Mouse (Mus musculus): Measurements from ENCODE around the gene Phactr3. TPM values are rescaled to one million over a fixed set of nuclear protein-coding genes. Genes with fewer than 3 reads are reported as not detected.

The Phactr3 gene
- polyA plus RNA-seq, 1 experiment from 2014 or later, result 0.16 TPM

DNA sequence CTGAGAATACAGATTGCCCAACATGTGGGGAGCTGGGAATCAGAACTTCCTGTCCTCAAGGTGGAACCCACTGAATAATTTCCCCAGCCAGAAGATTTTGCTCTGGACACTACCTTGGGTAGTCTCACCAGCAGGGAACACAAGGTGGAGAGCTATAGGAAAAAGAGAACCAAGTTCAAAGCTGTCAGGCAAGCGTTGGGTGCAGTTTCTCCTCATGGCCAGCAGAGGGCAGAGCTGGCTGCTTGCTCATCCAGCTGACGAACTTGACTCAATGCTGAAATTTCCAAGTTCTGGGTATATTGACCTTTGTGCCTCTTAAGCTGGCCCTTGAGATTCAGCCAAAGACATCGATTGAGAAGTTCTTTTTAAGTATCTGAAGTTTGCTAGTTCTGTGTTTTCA lies 18.7 kb downstream of the Phactr3 start:
- ATAC-seq (ENCODE audit: insufficient read depth), result no peak
- Histone ChIP-seq H3K9ac (no peak overlapping the region), H3K4me2 (no peak overlapping the region), H3K4me3 (replicated peaks) (no peak overlapping the region), H3K27me3 (peaks cover 17% of the 10 kb centered on the region), H3K9me3 (replicated peaks) (no peaks in the 10 kb centered on the region), H3K4me1 (replicated peaks) (no peaks in the 10 kb centered on the region), H3K36me3 (replicated peaks) (no peaks in the 10 kb centered on the region), H3K27ac (replicated peaks) (no peak overlapping the region)
- 6% methylated on average over 3 of the region's 3 CpGs for WGBS (ENCODE audit: insufficient replicate concordance)

DNA sequence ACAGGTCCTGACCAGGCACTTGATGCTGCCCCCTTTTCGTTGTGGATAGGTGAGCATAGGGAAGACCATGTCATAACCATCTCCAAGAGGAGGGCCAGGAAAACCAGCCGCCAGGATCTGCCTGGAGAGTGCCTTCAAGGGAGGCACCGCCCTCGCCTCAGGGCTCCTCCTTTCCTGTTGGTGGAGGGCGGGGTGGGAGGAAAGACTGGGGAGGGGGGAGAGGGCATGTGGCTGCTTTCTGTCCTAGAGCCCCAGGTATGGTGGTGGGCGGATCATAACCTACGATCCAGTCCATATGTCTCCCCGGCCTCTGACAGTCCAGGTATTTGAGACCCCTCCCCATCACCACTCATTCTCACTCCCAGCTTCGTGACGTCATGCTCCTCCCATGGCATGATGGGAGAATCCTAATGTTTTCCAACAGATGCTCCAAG lies 22.7 kb downstream of the Phactr3 start:
- H3K4me1 ChIP-seq (replicated peaks), result no peaks in the 10 kb centered on the region
- no peak overlapping the region for H3K27ac ChIP-seq (replicated peaks)
- H3K27me3 ChIP-seq, result peaks cover 36% of the 10 kb centered on the region
- no peaks in the 10 kb centered on the region for H3K9me3 ChIP-seq (replicated peaks)
- H3K36me3 ChIP-seq (replicated peaks), result no peaks in the 10 kb centered on the region
- no peak overlapping the region for H3K4me3 ChIP-seq (replicated peaks)
- no peak overlapping the region for H3K9ac ChIP-seq
- no peak overlapping the region for H3K4me2 ChIP-seq
- 9% methylated on average over 9 of the region's 10 CpGs for WGBS (ENCODE audit: insufficient replicate concordance)
- ATAC-seq (ENCODE audit: insufficient read depth), result no peak

DNA sequence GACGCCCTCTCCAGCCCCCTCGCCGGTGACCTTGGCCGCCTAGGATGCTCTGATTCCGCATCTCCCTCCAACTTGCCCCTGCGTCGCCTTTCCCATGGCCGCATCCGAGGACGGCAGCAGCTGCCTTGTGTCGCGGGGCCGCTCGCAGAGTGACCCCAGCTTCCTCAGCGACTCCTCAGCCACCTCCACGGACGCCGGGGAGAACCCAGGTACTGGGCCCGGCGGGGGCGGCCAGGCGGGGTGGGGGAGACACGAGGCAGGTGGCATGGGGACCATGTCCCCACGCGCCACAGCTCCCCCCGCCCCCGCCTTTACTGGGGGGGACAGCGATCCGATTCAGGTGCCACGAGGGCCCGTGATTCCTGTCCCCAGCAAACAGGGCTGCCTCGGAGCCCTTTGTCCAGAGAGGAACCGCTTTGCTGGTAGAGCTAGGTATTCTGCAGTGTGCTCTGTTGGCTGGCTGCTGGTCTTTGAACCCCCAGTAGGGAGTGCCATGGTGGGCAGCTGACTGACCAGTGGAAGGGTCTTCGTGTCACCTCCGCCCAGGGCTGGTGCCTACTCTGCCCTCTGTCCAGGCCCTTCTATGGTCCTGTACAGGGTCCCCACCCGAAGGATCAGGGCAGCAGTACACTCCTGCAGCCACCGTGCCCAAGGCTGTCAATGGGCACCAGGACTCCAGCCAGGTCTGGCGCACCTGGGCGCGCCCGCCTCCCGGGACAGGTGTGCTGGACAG lies 23.7 kb downstream of the Phactr3 start:
- H3K4me1 ChIP-seq (replicated peaks), result no peaks in the 10 kb centered on the region
- no peak overlapping the region for H3K4me2 ChIP-seq
- H3K9ac ChIP-seq, result no peak overlapping the region

DNA sequence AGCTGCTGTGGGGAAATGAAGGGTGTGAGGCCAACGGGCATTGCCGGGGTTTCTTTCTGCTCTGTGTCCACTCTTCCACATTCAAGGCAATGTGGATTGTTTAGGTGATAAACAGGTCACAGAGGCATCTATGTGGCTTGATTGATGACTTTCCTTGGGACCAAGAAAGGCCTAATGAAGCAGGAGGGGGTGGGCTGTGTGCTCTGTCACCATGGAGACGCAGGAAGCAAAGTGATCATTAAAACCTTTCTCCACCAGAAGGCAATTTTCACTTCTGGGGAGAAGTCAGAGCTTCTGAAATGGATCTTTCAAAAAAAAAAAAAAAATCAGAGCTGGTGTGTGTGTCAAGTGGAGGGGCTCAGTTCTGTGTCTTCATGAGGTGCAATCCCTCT lies 24.2 kb downstream of the Phactr3 start:
- Histone ChIP-seq H3K4me1 (replicated peaks) (no peaks in the 10 kb centered on the region), H3K4me3 (replicated peaks) (no peak overlapping the region), H3K9ac (no peak overlapping the region), H3K4me2 (no peak overlapping the region), H3K9me3 (replicated peaks) (no peaks in the 10 kb centered on the region), H3K27me3 (peaks cover 36% of the 10 kb centered on the region), H3K36me3 (replicated peaks) (no peaks in the 10 kb centered on the region), H3K27ac (replicated peaks) (no peak overlapping the region)
- ATAC-seq (ENCODE audit: insufficient read depth), result no peak
- 30% methylated on average over 3 of the region's 3 CpGs for WGBS (ENCODE audit: insufficient replicate concordance)

More for the DNA sequence above, 23.7 kb downstream of the Phactr3 start:
- Histone ChIP-seq H3K27me3 (peaks cover 36% of the 10 kb centered on the region), H3K9me3 (replicated peaks) (no peaks in the 10 kb centered on the region), H3K36me3 (replicated peaks) (no peaks in the 10 kb centered on the region), H3K27ac (replicated peaks) (no peak overlapping the region), H3K4me3 (replicated peaks) (no peak overlapping the region)
- 13% methylated on average over 42 of the region's 42 CpGs for WGBS (ENCODE audit: insufficient replicate concordance)
- no peak for ATAC-seq (ENCODE audit: insufficient read depth)

DNA sequence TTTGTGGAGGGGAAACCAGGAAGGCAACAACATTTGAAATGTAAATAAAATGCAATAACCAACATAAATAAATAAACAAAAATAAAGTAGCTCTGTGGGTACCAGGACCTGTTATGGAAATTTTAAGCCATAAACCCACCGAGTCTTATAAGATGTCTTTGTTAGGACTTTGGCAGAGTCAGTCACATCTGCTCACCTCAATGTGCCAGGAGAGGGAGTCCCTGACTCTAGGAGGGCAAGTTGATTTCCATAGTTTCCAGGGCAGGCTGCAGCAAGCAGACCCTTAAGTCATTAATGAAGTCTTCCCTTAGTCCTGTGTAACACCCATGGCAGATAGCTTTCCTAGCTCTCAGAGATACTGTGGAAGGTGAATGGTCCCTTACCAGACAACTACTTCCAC lies 25.1 kb downstream of the Phactr3 start:
- H3K36me3 ChIP-seq (replicated peaks), result no peaks in the 10 kb centered on the region
- H3K9ac ChIP-seq, result no peak overlapping the region
- no peak overlapping the region for H3K27ac ChIP-seq (replicated peaks)
- H3K9me3 ChIP-seq (replicated peaks), result no peaks in the 10 kb centered on the region
- H3K27me3 ChIP-seq, result peaks cover 36% of the 10 kb centered on the region
- ATAC-seq (ENCODE audit: insufficient read depth), result no peak
- H3K4me1 ChIP-seq (replicated peaks), result no peaks in the 10 kb centered on the region
- WGBS (ENCODE audit: insufficient replicate concordance), result 49% methylated on average over 1 of the region's 1 CpGs
- H3K4me3 ChIP-seq (replicated peaks), result no peak overlapping the region
- H3K4me2 ChIP-seq, result no peak overlapping the region

DNA sequence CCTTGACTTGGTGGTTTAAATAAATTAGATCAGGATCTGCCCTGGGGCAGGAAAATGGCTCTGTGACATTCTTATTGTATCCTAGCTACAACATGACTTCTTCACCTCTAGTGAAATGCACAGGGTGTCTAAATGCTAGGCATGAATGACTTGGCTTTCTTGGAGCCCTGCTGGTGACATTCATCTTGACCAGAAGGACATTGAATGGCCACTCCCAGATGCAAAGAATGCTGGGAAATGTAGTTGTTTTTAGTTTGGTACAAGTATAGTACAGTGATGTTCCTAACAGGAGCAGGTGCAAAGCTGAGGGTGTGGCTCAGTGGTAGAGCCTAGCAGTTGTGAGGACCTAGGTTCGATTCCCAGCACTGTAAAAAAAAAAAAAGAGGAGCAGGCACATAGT lies 30.5 kb downstream of the Phactr3 start:
- H3K4me2 ChIP-seq, result no peak overlapping the region
- WGBS (ENCODE audit: insufficient replicate concordance), result 15% methylated on average over 1 of the region's 1 CpGs

DNA sequence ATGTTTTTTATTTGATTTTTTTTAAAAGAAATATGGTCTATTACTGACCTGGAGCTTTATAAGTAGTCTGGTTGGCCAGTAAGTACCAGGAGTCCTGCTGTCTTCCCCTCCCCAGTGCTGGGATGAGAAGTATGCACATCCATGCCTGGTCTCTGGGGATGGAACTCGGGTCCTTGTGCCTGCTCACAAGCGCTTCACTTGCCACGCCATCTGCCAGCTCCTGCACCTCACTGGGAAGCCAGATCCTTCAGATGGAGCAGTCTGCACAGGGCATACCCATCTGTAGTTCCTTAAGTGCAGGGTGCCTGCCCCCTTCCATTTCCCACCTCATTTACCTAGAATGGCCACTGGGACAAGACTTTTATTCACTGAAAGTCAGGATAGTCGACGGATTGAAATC lies 31.9 kb downstream of the Phactr3 start:
- H3K27me3 ChIP-seq, result no peaks in the 10 kb centered on the region
- no peaks in the 10 kb centered on the region for H3K36me3 ChIP-seq (replicated peaks)
- H3K4me1 ChIP-seq (replicated peaks), result no peaks in the 10 kb centered on the region
- no peak overlapping the region for H3K9ac ChIP-seq
- no peak overlapping the region for H3K27ac ChIP-seq (replicated peaks)
- 70% methylated on average over 5 of the region's 5 CpGs for WGBS (ENCODE audit: insufficient replicate concordance)
- H3K9me3 ChIP-seq (replicated peaks), result no peaks in the 10 kb centered on the region
- no peak overlapping the region for H3K4me3 ChIP-seq (replicated peaks)
- H3K4me2 ChIP-seq, result no peak overlapping the region
- ATAC-seq (ENCODE audit: insufficient read depth), result no peak

More for the DNA sequence above, 30.5 kb downstream of the Phactr3 start:
- H3K27ac ChIP-seq (replicated peaks), result no peak overlapping the region
- no peak overlapping the region for H3K4me3 ChIP-seq (replicated peaks)
- H3K27me3 ChIP-seq, result 0 out of 2 replicates have a peak, but pooled peaks cover 1% of the 10 kb centered on the region
- no peaks in the 10 kb centered on the region for H3K4me1 ChIP-seq (replicated peaks)
- no peaks in the 10 kb centered on the region for H3K9me3 ChIP-seq (replicated peaks)
- H3K36me3 ChIP-seq (replicated peaks), result no peaks in the 10 kb centered on the region
- ATAC-seq (ENCODE audit: insufficient read depth), result no peak
- H3K9ac ChIP-seq, result no peak overlapping the region

DNA sequence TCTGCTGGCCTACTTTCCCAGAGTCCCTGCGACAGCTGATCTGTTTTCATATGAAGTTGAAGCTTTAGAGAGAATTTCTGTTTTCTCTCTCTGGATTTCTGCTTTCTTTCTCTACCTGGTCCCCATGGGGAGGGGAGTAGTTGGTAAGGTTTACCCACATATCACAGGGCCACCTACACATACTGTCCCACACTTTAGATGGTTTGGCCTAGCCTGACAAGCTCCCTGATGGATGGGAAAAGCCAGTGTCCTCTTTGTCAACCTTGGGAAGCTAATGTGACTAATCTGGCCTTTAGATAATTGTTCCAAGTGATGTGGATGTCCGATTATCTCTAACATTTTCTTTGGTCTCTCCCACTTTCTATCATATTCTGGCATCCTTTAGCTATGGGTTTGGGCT lies 34.8 kb downstream of the Phactr3 start:
- 54% methylated on average over 2 of the region's 2 CpGs for WGBS (ENCODE audit: insufficient replicate concordance)

DNA sequence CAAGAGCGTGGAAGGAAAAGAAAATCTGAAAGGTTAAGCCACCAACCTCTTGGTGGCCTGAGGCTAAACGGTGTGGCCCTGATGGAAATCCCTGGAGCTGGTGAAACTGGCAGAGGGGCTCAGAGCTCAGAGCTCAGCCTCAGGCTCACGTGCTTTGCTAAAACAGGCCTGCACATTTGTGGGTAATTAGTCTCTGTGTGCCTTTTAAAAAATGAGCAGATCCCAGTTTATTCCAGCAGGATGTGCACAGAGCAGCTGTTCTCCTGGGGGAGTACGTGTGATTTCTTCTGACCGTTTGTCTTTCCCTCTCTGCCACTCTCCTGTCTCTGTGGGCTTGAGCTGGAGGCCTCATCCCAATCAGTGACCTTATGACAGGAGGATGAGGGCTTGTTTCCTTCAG lies 35.4 kb downstream of the Phactr3 start:
- Histone ChIP-seq H3K36me3 (replicated peaks) (no peaks in the 10 kb centered on the region), H3K27me3 (no peaks in the 10 kb centered on the region), H3K27ac (replicated peaks) (no peak overlapping the region), H3K4me3 (replicated peaks) (no peak overlapping the region), H3K4me2 (no peak overlapping the region), H3K4me1 (replicated peaks) (no peaks in the 10 kb centered on the region), H3K9me3 (replicated peaks) (no peaks in the 10 kb centered on the region), H3K9ac (no peak overlapping the region)
- no peak for ATAC-seq (ENCODE audit: insufficient read depth)
- WGBS (ENCODE audit: insufficient replicate concordance), result 46% methylated on average over 5 of the region's 5 CpGs

More for the DNA sequence above, 34.8 kb downstream of the Phactr3 start:
- no peak overlapping the region for H3K9ac ChIP-seq
- H3K9me3 ChIP-seq (replicated peaks), result no peaks in the 10 kb centered on the region
- no peaks in the 10 kb centered on the region for H3K4me1 ChIP-seq (replicated peaks)
- no peaks in the 10 kb centered on the region for H3K36me3 ChIP-seq (replicated peaks)
- no peak overlapping the region for H3K4me2 ChIP-seq
- no peak for ATAC-seq (ENCODE audit: insufficient read depth)
- no peak overlapping the region for H3K27ac ChIP-seq (replicated peaks)
- H3K4me3 ChIP-seq (replicated peaks), result no peak overlapping the region
- no peaks in the 10 kb centered on the region for H3K27me3 ChIP-seq

DNA sequence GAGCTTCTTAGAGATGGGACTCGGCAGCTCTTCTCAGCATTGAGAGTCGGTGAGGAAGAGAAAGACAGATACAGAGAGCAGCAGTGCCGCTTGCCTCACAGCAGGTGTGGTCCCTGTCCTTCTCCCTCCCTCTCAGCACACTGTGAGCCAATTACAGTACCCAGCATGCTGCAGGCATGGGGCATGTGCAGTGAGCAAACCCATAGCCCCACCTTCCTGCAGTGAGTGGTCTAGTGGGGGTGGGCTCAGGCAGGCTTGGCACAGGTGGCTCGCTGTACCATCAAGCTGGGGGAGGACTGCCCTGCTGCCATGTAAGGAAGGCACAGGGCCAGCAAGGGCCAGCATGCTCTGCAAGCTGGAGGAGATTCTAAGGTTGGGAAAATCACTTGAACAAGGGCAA lies 35.8 kb downstream of the Phactr3 start:
- WGBS (ENCODE audit: insufficient replicate concordance), result 49% methylated on average over 4 of the region's 4 CpGs
- Histone ChIP-seq H3K27me3 (no peaks in the 10 kb centered on the region), H3K27ac (replicated peaks) (no peak overlapping the region), H3K36me3 (replicated peaks) (no peaks in the 10 kb centered on the region), H3K4me3 (replicated peaks) (no peak overlapping the region), H3K4me1 (replicated peaks) (no peaks in the 10 kb centered on the region), H3K4me2 (no peak overlapping the region), H3K9ac (no peak overlapping the region), H3K9me3 (replicated peaks) (no peaks in the 10 kb centered on the region)
- no peak for ATAC-seq (ENCODE audit: insufficient read depth)

DNA sequence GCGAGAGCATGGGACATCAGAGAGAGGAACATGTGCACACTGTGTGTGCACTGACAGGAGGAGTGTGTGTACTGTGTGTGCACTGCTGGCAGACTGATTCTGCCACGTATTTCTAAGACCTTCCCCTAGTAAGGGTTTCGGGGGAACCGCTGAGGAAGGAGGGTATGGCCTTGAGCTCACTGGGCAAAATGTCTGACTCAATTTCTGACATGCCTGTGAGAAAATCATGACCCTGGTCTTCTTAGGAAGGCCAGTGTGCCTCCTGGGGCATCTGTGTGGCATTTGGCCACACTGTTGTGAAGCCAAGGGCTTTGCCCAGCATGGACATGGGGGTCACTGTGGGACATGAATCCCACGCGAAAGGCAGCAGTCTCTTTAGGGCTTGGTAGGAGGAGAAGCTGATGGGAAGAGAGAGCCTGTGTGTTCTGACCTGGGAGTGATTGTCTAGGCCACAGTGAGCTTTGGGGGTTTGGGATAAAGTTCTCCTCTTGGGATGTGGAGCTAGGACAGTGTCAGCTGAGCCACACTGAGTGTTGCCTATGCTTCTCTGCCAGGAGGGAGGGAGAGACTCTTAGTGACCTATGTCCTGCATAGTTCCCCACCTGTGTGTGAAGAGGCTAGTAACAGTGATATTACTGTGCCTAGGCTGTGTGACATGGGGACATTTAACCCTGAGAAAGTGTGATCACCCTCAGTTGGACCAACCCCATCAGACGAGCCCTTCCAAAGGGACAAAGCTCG lies 36.6 kb downstream of the Phactr3 start:
- H3K4me1 ChIP-seq (replicated peaks), result no peaks in the 10 kb centered on the region
- H3K4me2 ChIP-seq, result no peak overlapping the region
- 58% methylated on average over 8 of the region's 8 CpGs for WGBS (ENCODE audit: insufficient replicate concordance)
- ATAC-seq (ENCODE audit: insufficient read depth), result no peak
- no peaks in the 10 kb centered on the region for H3K9me3 ChIP-seq (replicated peaks)
- H3K4me3 ChIP-seq (replicated peaks), result no peak overlapping the region
- no peak overlapping the region for H3K9ac ChIP-seq
- no peaks in the 10 kb centered on the region for H3K27me3 ChIP-seq
- no peaks in the 10 kb centered on the region for H3K36me3 ChIP-seq (replicated peaks)
- H3K27ac ChIP-seq (replicated peaks), result no peak overlapping the region

All from liver, embryonic 15.5 days (tissue).